Mouse (Mus musculus): ENCODE data around the gene Copa.

DNA sequence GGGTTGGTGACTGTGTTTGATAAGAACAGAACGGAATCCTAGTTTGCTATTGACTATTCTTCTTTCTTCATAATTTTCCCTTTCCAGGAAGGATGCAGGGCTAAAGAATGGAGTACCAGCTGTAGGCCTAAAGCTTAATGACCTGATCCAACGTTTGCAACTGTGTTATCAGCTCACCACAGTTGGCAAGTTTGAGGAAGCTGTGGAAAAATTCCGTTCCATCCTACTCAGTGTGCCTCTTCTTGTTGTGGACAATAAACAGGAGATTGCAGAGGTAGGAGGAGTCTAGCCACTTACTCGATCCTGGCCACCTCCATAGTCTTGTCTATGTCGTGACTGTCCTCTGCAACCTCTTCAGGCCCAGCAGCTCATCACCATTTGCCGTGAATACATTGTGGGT lies 36.8 kb downstream of the Copa start:
- no peak for TF ChIP-seq CTCF (IDR thresholded peaks at IDR 0.05; ENCODE audit: control insufficient read depth, insufficient read depth, insufficient replicate concordance, low read depth, low read length)
- TF ChIP-seq POLR2A (IDR thresholded peaks at IDR 0.05; ENCODE audit: control insufficient read depth, low read depth, low read length): no peak

Data from testis, adult 2 months (tissue).